Mouse (Mus musculus): ENCODE measurements at regions not wholly inside any gene's neighbourhood (a gene's known extent, or its start where the extent isn't known, plus 50 kb on each side); places are given as distances from the start of the nearest gene placed in this dataset.
"Not testable (repeated sequence)": the region's sequence is repeated elsewhere in the genome, so short reads cannot be mapped to it uniquely, and the experiment has no call there.

- DNase-seq, result peak; percentile 66 to 70
- intact Hi-C loops (cut with DNase I), result no loop called here
Observed at GRCm38 (mm10) chr17:13487291-13488215, 133.2 kb downstream of the Tcp10c start.

- intact Hi-C loops (cut with DNase I), result no loop called here
- DNase-seq, result peak in 1 of 2 experiments; percentile 18
Observed at GRCm38 (mm10) chr17:13488608-13489324, 134.4 kb downstream of the Tcp10c start.

GRCm38 (mm10) chr17:13492239-13492638 is 137.9 kb downstream of the Tcp10c start:
- DNase-seq; intact Hi-C loops (cut with DNase I): not testable (repeated sequence)

GRCm38 (mm10) chr17:13492649-13493277 is 138.4 kb downstream of the Tcp10c start:
- intact Hi-C loops (cut with DNase I); DNase-seq: not testable (repeated sequence)

- intact Hi-C loops (cut with DNase I); DNase-seq: not testable (repeated sequence)
Observed at GRCm38 (mm10) chr17:13493866-13494265, 139.5 kb downstream of the Tcp10c start.

- DNase-seq; intact Hi-C loops (cut with DNase I): not testable (repeated sequence)
Observed at GRCm38 (mm10) chr17:13494475-13494874, 140.1 kb downstream of the Tcp10c start.

GRCm38 (mm10) chr17:13504365-13504764 is 150.0 kb downstream of the Tcp10c start:
- intact Hi-C loops (cut with DNase I); DNase-seq: not testable (repeated sequence)

- DNase-seq; intact Hi-C loops (cut with DNase I): not testable (repeated sequence)
Observed at GRCm38 (mm10) chr17:13504827-13505268, 150.5 kb downstream of the Tcp10c start.

- DNase-seq; intact Hi-C loops (cut with DNase I): not testable (repeated sequence)
Observed at GRCm38 (mm10) chr17:13507397-13508063, 153.2 kb downstream of the Tcp10c start.

GRCm38 (mm10) chr17:13519409-13520201 is 165.2 kb downstream of the Tcp10c start:
- not testable (repeated sequence) for DNase-seq

GRCm38 (mm10) chr17:13532579-13532978 is 178.2 kb downstream of the Tcp10c start:
- intact Hi-C loops (cut with DNase I); DNase-seq: not testable (repeated sequence)

More at GRCm38 (mm10) chr17:13519409-13520201, 165.2 kb downstream of the Tcp10c start:
- intact Hi-C loops (cut with DNase I), result not testable (repeated sequence)

GRCm38 (mm10) chr17:13540446-13541241 is 186.3 kb downstream of the Tcp10c start:
- no peak for DNase-seq
- intact Hi-C loops (cut with DNase I), result no loop called here

GRCm38 (mm10) chr17:13541249-13541648 is 186.9 kb downstream of the Tcp10c start:
- intact Hi-C loops (cut with DNase I), result no loop called here
- DNase-seq, result no peak

- intact Hi-C loops (cut with DNase I), result no loop called here
- DNase-seq, result no peak
Observed at GRCm38 (mm10) chr17:13542261-13542660, 187.9 kb downstream of the Tcp10c start.

- intact Hi-C loops (cut with DNase I), result no loop called here
- no peak for DNase-seq
Observed at GRCm38 (mm10) chr17:13542856-13543255, 188.5 kb downstream of the Tcp10c start.

- intact Hi-C loops (cut with DNase I), result no loop called here
- DNase-seq, result peak; percentile 31 to 63
Observed at GRCm38 (mm10) chr17:13544036-13544795, 189.8 kb downstream of the Tcp10c start.

- intact Hi-C loops (cut with DNase I), result no loop called here
- no peak for DNase-seq
Observed at GRCm38 (mm10) chr17:13546249-13546648, 191.9 kb downstream of the Tcp10c start.

- intact Hi-C loops (cut with DNase I), result no loop called here
Observed at GRCm38 (mm10) chr17:13546669-13547085, 192.3 kb downstream of the Tcp10c start.

More at GRCm38 (mm10) chr17:13546669-13547085, 192.3 kb downstream of the Tcp10c start:
- no peak for DNase-seq

Data from heart, postnatal 14 days (tissue).